Mouse (Mus musculus): ENCODE measurements around the gene Mapk3. TPM values are rescaled to one million over a fixed set of nuclear protein-coding genes. Genes with fewer than 3 reads are reported as not detected.

Gene Mapk3
- 90.8 and 99.7 TPM in 2 replicates for polyA plus RNA-seq (2014; fragmentation: Nextera tagmentation; extraction: Ambion mirVana)

DNA sequence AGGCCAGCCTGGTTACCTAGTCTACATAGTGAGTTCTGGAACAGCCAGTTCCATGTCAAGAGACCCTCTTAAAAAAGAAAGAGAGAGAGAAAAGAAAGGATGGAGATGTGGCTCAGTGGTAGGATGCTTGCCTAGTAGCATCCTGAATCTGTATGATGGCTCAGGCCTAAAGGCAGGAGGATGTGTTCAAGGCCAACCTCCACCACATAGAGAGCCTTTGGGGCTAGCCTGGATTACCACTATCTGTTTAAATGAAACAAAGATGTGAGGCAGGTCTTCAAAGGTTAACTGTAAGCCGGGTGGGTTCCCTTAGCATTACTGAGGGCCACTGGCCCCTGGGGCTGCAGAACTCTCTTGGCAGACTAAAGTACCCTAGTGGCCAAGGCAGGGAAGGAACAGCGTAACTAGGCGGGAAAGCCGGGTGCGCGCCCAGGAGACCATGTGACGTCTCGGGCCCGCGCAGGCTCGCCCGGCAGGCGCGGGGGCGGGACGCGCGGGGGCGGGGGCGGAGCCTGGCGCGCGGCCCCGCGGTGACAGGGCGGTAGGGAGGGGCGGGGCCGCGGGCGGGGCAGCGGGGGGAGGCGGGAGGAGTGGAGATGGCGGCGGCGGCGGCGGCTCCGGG, at the start of gene Mapk3:
Mapk3 (plus strand) TSS at position 552 of the 622 bp plus-strand sequence.
- DNase-seq (ENCODE audit: low spot score) (peak; percentile 95), ATAC-seq (peak; percentile 76)
- Histone ChIP-seq H3K9me3 (replicated peaks; ENCODE audit: control insufficient read depth, low read length) (no peaks in the 10 kb centered on the region), H3K27me3 (replicated peaks; ENCODE audit: control insufficient read depth, insufficient read depth, low read length) (no peaks in the 10 kb centered on the region), H3K4me2 (ENCODE audit: low read length) (peak within 1 kb of the TSS; percentile 90), H3K9ac (ENCODE audit: low read length) (peak within 1 kb of the TSS; percentile 91), H3K27ac (ENCODE audit: low read depth, low read length) (peak within 1 kb of the TSS; percentile 90), H3K4me3 (ENCODE audit: low read depth, low read length) (peak within 1 kb of the TSS; percentile 83), H3K4me1 (ENCODE audit: control insufficient read depth, insufficient read depth, low read length) (peaks cover 14% of the 10 kb centered on the region), H3K36me3 (ENCODE audit: control insufficient read depth, insufficient read depth, low read length) (peaks cover 22% of the 10 kb centered on the region)
- WGBS = 0% methylated on average over 2 of the region's 38 CpGs

DNA sequence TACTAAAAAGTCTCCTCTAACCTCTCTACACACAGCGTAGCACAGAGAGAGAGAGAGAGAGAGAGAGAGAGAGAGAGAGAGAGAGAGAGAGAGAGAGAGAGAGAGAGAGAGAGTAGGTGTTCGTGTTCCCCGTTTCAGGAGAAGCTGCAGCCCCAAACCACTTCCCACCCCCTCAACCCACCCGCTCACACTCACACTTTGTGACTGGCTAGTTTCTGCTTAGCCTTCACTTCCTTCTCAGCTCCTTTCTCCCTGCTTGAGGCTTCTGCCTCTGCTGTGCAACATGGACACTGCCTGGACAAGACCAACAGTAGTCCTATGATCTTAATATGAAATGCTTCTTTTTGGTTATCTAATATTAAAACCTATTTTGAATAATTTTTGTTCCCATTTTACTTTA, 49.1 kb upstream of the Mapk3 start:
- H3K4me3 ChIP-seq (ENCODE audit: low read depth, low read length) = no peak overlapping the region

DNA sequence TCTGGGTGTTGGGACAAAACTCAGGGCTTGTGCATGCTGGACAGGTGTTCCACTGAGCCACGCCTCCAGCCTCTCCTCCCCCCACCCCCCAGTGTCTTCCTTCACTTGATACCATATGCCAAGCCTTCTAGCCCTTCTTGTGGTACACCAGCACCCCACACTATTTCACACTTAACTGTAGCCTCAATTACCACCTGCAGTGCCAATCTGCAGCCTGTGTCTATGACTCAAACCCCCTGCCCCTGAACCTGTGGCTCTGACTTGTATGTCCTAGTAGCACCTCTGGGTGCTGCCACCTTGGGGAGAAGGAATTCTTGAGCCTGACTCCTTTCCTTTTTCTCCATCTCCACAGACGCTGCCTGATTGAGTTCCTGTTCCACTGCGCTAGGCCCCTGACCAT, 47.5 kb upstream of the Mapk3 start:
- ATAC-seq = no peak
- no peaks in the 10 kb centered on the region for H3K36me3 ChIP-seq (ENCODE audit: control insufficient read depth, insufficient read depth, low read length)
- no peak overlapping the region for H3K27ac ChIP-seq (ENCODE audit: low read depth, low read length)
- no peak overlapping the region for H3K9ac ChIP-seq (ENCODE audit: low read length)
- no peak for DNase-seq (ENCODE audit: low spot score)
- no peak overlapping the region for H3K4me3 ChIP-seq (ENCODE audit: low read depth, low read length)
- WGBS = 83% methylated on average over 3 of the region's 3 CpGs
- no peaks in the 10 kb centered on the region for H3K9me3 ChIP-seq (replicated peaks; ENCODE audit: control insufficient read depth, low read length)
- H3K4me1 ChIP-seq (ENCODE audit: control insufficient read depth, insufficient read depth, low read length) = no peaks in the 10 kb centered on the region
- H3K4me2 ChIP-seq (ENCODE audit: low read length) = no peak overlapping the region
- H3K27me3 ChIP-seq (replicated peaks; ENCODE audit: control insufficient read depth, insufficient read depth, low read length) = no peaks in the 10 kb centered on the region

More for the DNA sequence above, 49.1 kb upstream of the Mapk3 start:
- WGBS = 81% methylated on average over 4 of the region's 4 CpGs
- H3K4me1 ChIP-seq (ENCODE audit: control insufficient read depth, insufficient read depth, low read length) = no peaks in the 10 kb centered on the region
- DNase-seq (ENCODE audit: low spot score) = no peak
- H3K36me3 ChIP-seq (ENCODE audit: control insufficient read depth, insufficient read depth, low read length) = no peaks in the 10 kb centered on the region
- H3K27ac ChIP-seq (ENCODE audit: low read depth, low read length) = no peak overlapping the region
- H3K27me3 ChIP-seq (replicated peaks; ENCODE audit: control insufficient read depth, insufficient read depth, low read length) = no peaks in the 10 kb centered on the region
- ATAC-seq = no peak
- H3K4me2 ChIP-seq (ENCODE audit: low read length) = no peak overlapping the region
- no peaks in the 10 kb centered on the region for H3K9me3 ChIP-seq (replicated peaks; ENCODE audit: control insufficient read depth, low read length)
- no peak overlapping the region for H3K9ac ChIP-seq (ENCODE audit: low read length)

DNA sequence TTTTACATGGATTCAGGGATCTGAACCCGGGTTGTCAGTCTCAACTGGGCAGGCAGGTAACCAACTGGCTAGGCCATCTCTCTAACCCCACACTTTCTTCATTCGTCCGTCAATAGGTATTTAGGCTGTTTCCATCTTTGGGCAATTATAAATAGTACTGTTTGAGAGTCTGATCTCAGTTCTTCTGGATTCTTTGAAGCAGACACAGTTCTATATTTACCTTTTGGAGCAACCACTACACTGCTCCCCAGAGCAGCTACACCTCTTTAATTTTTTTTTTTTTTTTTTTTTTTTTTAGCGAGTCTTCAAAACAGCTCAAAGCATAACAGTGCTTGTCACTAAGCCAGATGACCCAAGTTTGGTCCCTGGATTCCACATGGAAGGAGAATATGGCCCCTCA, 43.7 kb upstream of the Mapk3 start:
- H3K27ac ChIP-seq (ENCODE audit: low read depth, low read length) = no peak overlapping the region
- H3K9me3 ChIP-seq (replicated peaks; ENCODE audit: control insufficient read depth, low read length) = no peaks in the 10 kb centered on the region
- H3K9ac ChIP-seq (ENCODE audit: low read length) = no peak overlapping the region
- no peaks in the 10 kb centered on the region for H3K4me1 ChIP-seq (ENCODE audit: control insufficient read depth, insufficient read depth, low read length)
- no peaks in the 10 kb centered on the region for H3K27me3 ChIP-seq (replicated peaks; ENCODE audit: control insufficient read depth, insufficient read depth, low read length)
- no peak for ATAC-seq
- WGBS = 77% methylated on average over 4 of the region's 4 CpGs
- DNase-seq (ENCODE audit: low spot score) = no peak
- no peaks in the 10 kb centered on the region for H3K36me3 ChIP-seq (ENCODE audit: control insufficient read depth, insufficient read depth, low read length)
- no peak overlapping the region for H3K4me3 ChIP-seq (ENCODE audit: low read depth, low read length)
- H3K4me2 ChIP-seq (ENCODE audit: low read length) = no peak overlapping the region

DNA sequence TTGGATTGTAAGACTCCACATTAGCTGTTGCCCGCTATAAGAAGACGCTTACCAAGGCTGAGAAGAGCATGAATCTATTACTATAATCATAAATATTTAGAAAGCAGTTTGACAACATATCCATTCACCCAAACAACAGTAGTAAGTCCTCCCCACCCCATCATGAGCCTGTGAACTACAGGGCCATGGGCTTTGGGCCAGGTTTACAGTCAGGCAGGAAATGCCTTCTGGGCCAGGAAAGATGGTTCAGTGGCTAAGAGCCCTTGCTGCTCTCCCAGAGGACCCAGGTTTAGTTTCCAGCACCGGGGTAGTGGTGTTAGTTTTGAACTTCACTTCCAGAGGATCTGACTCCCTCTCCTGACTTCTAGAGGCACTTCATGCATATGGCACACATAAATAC, 41.8 kb upstream of the Mapk3 start:
- no peak for DNase-seq (ENCODE audit: low spot score)
- no peaks in the 10 kb centered on the region for H3K36me3 ChIP-seq (ENCODE audit: control insufficient read depth, insufficient read depth, low read length)
- H3K4me1 ChIP-seq (ENCODE audit: control insufficient read depth, insufficient read depth, low read length) = no peaks in the 10 kb centered on the region
- no peaks in the 10 kb centered on the region for H3K27me3 ChIP-seq (replicated peaks; ENCODE audit: control insufficient read depth, insufficient read depth, low read length)
- H3K4me3 ChIP-seq (ENCODE audit: low read depth, low read length) = no peak overlapping the region
- H3K9ac ChIP-seq (ENCODE audit: low read length) = no peak overlapping the region
- ATAC-seq = no peak
- WGBS = 95% methylated on average over 3 of the region's 3 CpGs
- no peak overlapping the region for H3K27ac ChIP-seq (ENCODE audit: low read depth, low read length)
- no peak overlapping the region for H3K4me2 ChIP-seq (ENCODE audit: low read length)
- no peaks in the 10 kb centered on the region for H3K9me3 ChIP-seq (replicated peaks; ENCODE audit: control insufficient read depth, low read length)

DNA sequence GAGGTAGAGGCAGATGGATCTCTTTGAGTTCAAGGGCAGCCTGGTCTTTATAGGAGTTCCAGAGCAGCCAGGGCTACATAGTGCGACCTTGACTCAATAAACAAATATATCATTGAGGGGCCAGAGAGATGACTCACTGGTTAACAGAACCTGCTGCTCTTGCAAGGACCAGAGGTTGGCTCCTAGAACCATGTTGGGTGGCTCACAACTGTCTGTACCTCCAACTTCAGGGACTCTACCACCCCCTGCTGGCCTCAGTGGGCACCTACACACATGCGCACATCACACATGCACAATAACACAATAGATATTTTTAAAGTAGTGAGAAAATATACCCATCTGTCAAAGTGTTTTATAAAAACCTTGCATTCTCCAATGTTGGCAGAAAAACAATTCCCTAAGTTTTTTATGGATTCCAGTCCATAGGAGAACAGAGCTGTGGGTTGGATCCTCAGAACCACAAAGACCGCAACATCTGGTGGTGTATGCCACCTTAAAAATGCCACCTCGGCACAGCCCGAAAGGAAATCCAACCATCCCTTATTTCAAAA, 40.5 kb upstream of the Mapk3 start:
- 95% methylated on average over 5 of the region's 5 CpGs for WGBS
- H3K27ac ChIP-seq (ENCODE audit: low read depth, low read length) = no peak overlapping the region
- ATAC-seq = no peak
- H3K9ac ChIP-seq (ENCODE audit: low read length) = no peak overlapping the region
- DNase-seq (ENCODE audit: low spot score) = no peak
- no peaks in the 10 kb centered on the region for H3K36me3 ChIP-seq (ENCODE audit: control insufficient read depth, insufficient read depth, low read length)
- H3K4me3 ChIP-seq (ENCODE audit: low read depth, low read length) = no peak overlapping the region
- no peaks in the 10 kb centered on the region for H3K9me3 ChIP-seq (replicated peaks; ENCODE audit: control insufficient read depth, low read length)
- no peaks in the 10 kb centered on the region for H3K27me3 ChIP-seq (replicated peaks; ENCODE audit: control insufficient read depth, insufficient read depth, low read length)
- no peak overlapping the region for H3K4me2 ChIP-seq (ENCODE audit: low read length)
- H3K4me1 ChIP-seq (ENCODE audit: control insufficient read depth, insufficient read depth, low read length) = no peaks in the 10 kb centered on the region

DNA sequence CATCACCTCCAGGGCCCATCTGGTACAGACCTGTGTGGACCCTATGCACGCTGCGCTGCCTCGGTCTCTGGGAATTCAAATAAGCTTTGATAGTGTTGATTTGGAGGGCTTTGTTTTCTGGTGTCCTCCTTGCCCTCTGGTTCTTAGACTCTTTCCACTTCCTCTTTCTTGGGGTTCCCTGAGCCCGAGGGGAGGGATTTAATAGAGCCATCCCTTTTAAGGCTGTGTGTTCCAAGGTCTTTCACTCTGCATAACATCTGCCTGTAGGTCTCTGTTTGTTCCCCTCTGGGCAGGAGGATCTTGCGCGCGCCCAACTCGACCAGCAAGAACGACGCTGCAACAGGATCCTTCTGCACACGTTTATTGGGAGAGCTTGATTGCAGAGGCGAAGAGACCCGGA, 37.8 kb upstream of the Mapk3 start:
- Histone ChIP-seq H3K27me3 (replicated peaks; ENCODE audit: control insufficient read depth, insufficient read depth, low read length) (no peaks in the 10 kb centered on the region), H3K36me3 (ENCODE audit: control insufficient read depth, insufficient read depth, low read length) (no peaks in the 10 kb centered on the region), H3K4me3 (ENCODE audit: low read depth, low read length) (no peak overlapping the region), H3K4me2 (ENCODE audit: low read length) (no peak overlapping the region), H3K9ac (ENCODE audit: low read length) (no peak overlapping the region), H3K27ac (ENCODE audit: low read depth, low read length) (no peak overlapping the region), H3K4me1 (ENCODE audit: control insufficient read depth, insufficient read depth, low read length) (no peaks in the 10 kb centered on the region), H3K9me3 (replicated peaks; ENCODE audit: control insufficient read depth, low read length) (no peaks in the 10 kb centered on the region)
- ATAC-seq = no peak
- 87% methylated on average over 13 of the region's 13 CpGs for WGBS
- DNase-seq (ENCODE audit: low spot score) = no peak

DNA sequence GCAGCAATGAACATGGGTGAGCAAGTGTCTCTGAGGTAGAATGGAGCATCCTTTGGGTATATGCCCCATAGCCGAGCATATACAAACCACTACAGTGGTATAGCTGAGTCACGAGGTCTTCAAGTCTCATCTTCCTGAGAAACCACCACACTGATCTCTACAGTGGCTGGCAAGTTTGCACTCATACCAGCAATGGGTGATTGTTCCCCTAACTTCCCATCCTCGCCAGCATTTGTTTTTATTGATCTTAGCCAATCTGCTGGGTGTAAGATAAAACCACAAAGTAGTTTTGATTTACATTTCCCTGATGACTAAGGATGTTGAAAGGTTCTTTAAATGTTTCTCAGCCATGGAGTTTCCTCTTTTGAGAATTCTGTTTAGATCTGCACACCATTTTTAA, 34.3 kb upstream of the Mapk3 start:
- Histone ChIP-seq H3K9me3 (replicated peaks; ENCODE audit: control insufficient read depth, low read length) (no peaks in the 10 kb centered on the region), H3K4me1 (ENCODE audit: control insufficient read depth, insufficient read depth, low read length) (no peaks in the 10 kb centered on the region), H3K36me3 (ENCODE audit: control insufficient read depth, insufficient read depth, low read length) (no peaks in the 10 kb centered on the region), H3K4me2 (ENCODE audit: low read length) (no peak overlapping the region), H3K4me3 (ENCODE audit: low read depth, low read length) (no peak overlapping the region), H3K27me3 (replicated peaks; ENCODE audit: control insufficient read depth, insufficient read depth, low read length) (no peaks in the 10 kb centered on the region), H3K9ac (ENCODE audit: low read length) (no peak overlapping the region), H3K27ac (ENCODE audit: low read depth, low read length) (no peak overlapping the region)
- no peak for ATAC-seq
- 83% methylated on average over 3 of the region's 3 CpGs for WGBS
- no peak for DNase-seq (ENCODE audit: low spot score)

DNA sequence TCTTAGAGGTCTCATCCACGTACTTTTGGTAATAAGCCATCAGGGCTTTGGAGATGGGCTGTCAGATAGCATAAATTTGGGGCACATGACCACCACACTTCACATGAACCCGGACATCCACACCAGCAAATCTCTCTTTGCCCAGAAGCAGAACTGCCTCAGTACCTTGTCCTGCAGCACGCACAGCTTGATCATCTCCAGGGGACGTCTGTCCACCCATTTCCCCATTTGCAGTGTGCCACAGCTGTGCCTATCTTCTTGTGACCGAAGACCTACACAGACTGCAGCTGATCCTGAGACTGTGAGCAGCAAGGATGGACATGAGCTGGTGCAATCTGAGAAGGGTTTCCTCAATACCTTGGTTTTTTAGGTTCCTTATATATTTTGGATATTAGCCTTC, 33.7 kb upstream of the Mapk3 start:
- Histone ChIP-seq H3K4me2 (ENCODE audit: low read length) (no peak overlapping the region), H3K4me1 (ENCODE audit: control insufficient read depth, insufficient read depth, low read length) (no peaks in the 10 kb centered on the region), H3K4me3 (ENCODE audit: low read depth, low read length) (no peak overlapping the region), H3K36me3 (ENCODE audit: control insufficient read depth, insufficient read depth, low read length) (no peaks in the 10 kb centered on the region), H3K9ac (ENCODE audit: low read length) (no peak overlapping the region), H3K9me3 (replicated peaks; ENCODE audit: control insufficient read depth, low read length) (no peaks in the 10 kb centered on the region), H3K27ac (ENCODE audit: low read depth, low read length) (no peak overlapping the region), H3K27me3 (replicated peaks; ENCODE audit: control insufficient read depth, insufficient read depth, low read length) (no peaks in the 10 kb centered on the region)
- whole genome bisulfite sequencing = 87% methylated on average over 5 of the region's 5 CpGs
- ATAC-seq (no peak), DNase-seq (ENCODE audit: low spot score) (no peak)
